Comparison of ENCODE assay signal across 9 mouse cellular contexts in genomic region chr5:110874711-110875110, GRCm38 (mm10). TPM values are rescaled to one million over a fixed set of nuclear protein-coding genes. Genes with fewer than 3 reads are reported as not detected.
DNase-seq lines count a peak whose midpoint lies in the region; ATAC-seq and TF ChIP-seq lines count a peak whose summit lies in the region.
"Had no signal": no experiment of that assay in that cellular context is flagged by ENCODE, and none has a peak within 500 bp of the region (broad histone marks: within the 10 kb centered on the region; RNA-seq: fewer than 3 reads in every experiment).

No protein-coding gene starts in this region.

- no peak overlapping the region for H3K9ac ChIP-seq in forebrain, embryonic 11.5 days (ENCODE audit: low read length)
- H3K9ac ChIP-seq in forebrain, embryonic 12.5 days: no peak overlapping the region
- H3K9ac ChIP-seq in hindbrain, embryonic 14.5 days: no peak overlapping the region
- H3K9ac ChIP-seq in limb, embryonic 14.5 days (ENCODE audit: low read depth, low read length, severe bottlenecking): no peak overlapping the region

- 0 out of 2 replicates have a peak, but pooled peaks cover 2% of the 10 kb centered on the region for H3K4me1 ChIP-seq in forebrain, embryonic 11.5 days (replicated peaks; ENCODE audit: control insufficient read depth, insufficient read depth, low read length)
- H3K4me1 ChIP-seq in forebrain, embryonic 12.5 days: peaks cover 15% of the 10 kb centered on the region
- H3K4me1 ChIP-seq in hindbrain, embryonic 14.5 days (replicated peaks; ENCODE audit: control insufficient read depth, insufficient read depth, low read length): peaks cover 10% of the 10 kb centered on the region
- H3K4me1 ChIP-seq in hindbrain, embryonic 10.5 days (replicated peaks): peaks cover 10% of the 10 kb centered on the region
- peaks cover 10% of the 10 kb centered on the region for H3K4me1 ChIP-seq in limb, embryonic 14.5 days (ENCODE audit: control insufficient read depth, insufficient read depth, low read length)

- H3K27ac ChIP-seq in forebrain, embryonic 11.5 days (ENCODE audit: low read depth, low read length): no peak overlapping the region
- H3K27ac ChIP-seq in forebrain, embryonic 12.5 days: no peak overlapping the region
- H3K27ac ChIP-seq in hindbrain, embryonic 14.5 days: no peak overlapping the region
- no peak overlapping the region for H3K27ac ChIP-seq in hindbrain, embryonic 10.5 days
- no peak overlapping the region; the same call in 1 of the 2 replicates for H3K27ac ChIP-seq in limb, embryonic 14.5 days (replicated peaks; ENCODE audit: low read depth, low read length)
- H3K27ac ChIP-seq: macrophage had no signal

- no peak for TF ChIP-seq POLR2A in limb, embryonic 14.5 days (IDR thresholded peaks at IDR 0.05; ENCODE audit: borderline replicate concordance, extremely low read depth, insufficient read depth, insufficient read length)

- ATAC-seq in forebrain, embryonic 11.5 days (replicated peaks; ENCODE audit: low FRiP score): no peak
- ATAC-seq in forebrain, embryonic 12.5 days (ENCODE audit: low FRiP score): no peak
- no peak for ATAC-seq in hindbrain, embryonic 14.5 days (ENCODE audit: low FRiP score)
- peak; percentile 58; the same call in 1 of the 2 replicates for ATAC-seq in limb, embryonic 14.5 days (ENCODE audit: low FRiP score, low read depth)

- peak; percentile 69 for DNase-seq in forebrain, embryonic 11.5 days (ENCODE audit: low spot score)
- peak; percentile 61 for DNase-seq in hindbrain, embryonic 14.5 days (ENCODE audit: low spot score)
- DNase-seq in hindbrain, embryonic 10.5 days (ENCODE audit: low spot score): no peak
- peak; percentile 52 to 60 for DNase-seq in right cerebral cortex, postnatal 10 days (ENCODE audit: low spot score in 2 of 2)
- DNase-seq in right cerebral cortex, adult 2 months (ENCODE audit: low spot score in 2 of 2): no peak
- peak; percentile 67 for DNase-seq in limb, embryonic 14.5 days (ENCODE audit: low spot score)
- no peak for DNase-seq in thymus, postnatal 14 days

- H3K4me2 ChIP-seq in forebrain, embryonic 11.5 days (ENCODE audit: low read depth, low read length, severe bottlenecking): no peak overlapping the region
- H3K4me2 ChIP-seq in forebrain, embryonic 12.5 days: no peak overlapping the region
- H3K4me2 ChIP-seq in hindbrain, embryonic 14.5 days (replicated peaks): no peak overlapping the region
- H3K4me2 ChIP-seq in limb, embryonic 14.5 days (replicated peaks; ENCODE audit: low read depth, low read length, severe bottlenecking): no peak overlapping the region

- no peaks in the 10 kb centered on the region for H3K9me3 ChIP-seq in forebrain, embryonic 11.5 days (ENCODE audit: control insufficient read depth, low read length)
- H3K9me3 ChIP-seq in forebrain, embryonic 12.5 days: no peaks in the 10 kb centered on the region
- H3K9me3 ChIP-seq in hindbrain, embryonic 14.5 days (ENCODE audit: control insufficient read depth, low read length): no peaks in the 10 kb centered on the region
- H3K9me3 ChIP-seq in hindbrain, embryonic 10.5 days: no peaks in the 10 kb centered on the region
- no peaks in the 10 kb centered on the region for H3K9me3 ChIP-seq in limb, embryonic 14.5 days (ENCODE audit: control insufficient read depth, low read length)

- H3K4me3 ChIP-seq in forebrain, embryonic 11.5 days (ENCODE audit: low read depth, low read length): no peak overlapping the region
- H3K4me3 ChIP-seq in forebrain, embryonic 12.5 days (replicated peaks): no peak overlapping the region
- no peak overlapping the region for H3K4me3 ChIP-seq in hindbrain, embryonic 14.5 days (replicated peaks; ENCODE audit: low read length)
- H3K4me3 ChIP-seq in hindbrain, embryonic 10.5 days: no peak overlapping the region
- H3K4me3 ChIP-seq in limb, embryonic 14.5 days (replicated peaks; ENCODE audit: low read length): no peak overlapping the region

- H3K36me3 ChIP-seq in forebrain, embryonic 11.5 days (ENCODE audit: control insufficient read depth, insufficient read depth, low read length): no peaks in the 10 kb centered on the region
- peaks cover 15% of the 10 kb centered on the region for H3K36me3 ChIP-seq in forebrain, embryonic 12.5 days (replicated peaks)
- no peaks in the 10 kb centered on the region for H3K36me3 ChIP-seq in hindbrain, embryonic 14.5 days (replicated peaks; ENCODE audit: control insufficient read depth, insufficient read depth)
- peaks cover 55% of the 10 kb centered on the region for H3K36me3 ChIP-seq in hindbrain, embryonic 10.5 days
- H3K36me3 ChIP-seq in limb, embryonic 14.5 days (ENCODE audit: control insufficient read depth, insufficient read depth, low read length): no peaks in the 10 kb centered on the region

- H3K27me3 ChIP-seq in forebrain, embryonic 11.5 days (ENCODE audit: control insufficient read depth, insufficient read depth, low read length): no peaks in the 10 kb centered on the region
- H3K27me3 ChIP-seq in forebrain, embryonic 12.5 days: no peaks in the 10 kb centered on the region
- no peaks in the 10 kb centered on the region for H3K27me3 ChIP-seq in hindbrain, embryonic 14.5 days (ENCODE audit: control insufficient read depth, insufficient read depth, low read length)
- no peaks in the 10 kb centered on the region for H3K27me3 ChIP-seq in hindbrain, embryonic 10.5 days (ENCODE audit: insufficient read depth, poor library complexity, severe bottlenecking)
- H3K27me3 ChIP-seq in limb, embryonic 14.5 days (ENCODE audit: control insufficient read depth, insufficient read depth, low read length): no peaks in the 10 kb centered on the region

RNA-seq across cellular contexts. Expression of gene Ttc28, which starts 4.9 kb away (rescaled TPM):
- 17.0 and 19.9 TPM in 2 replicates for polyA plus RNA-seq in forebrain, embryonic 11.5 days (2014; fragmentation: Nextera tagmentation; extraction: Ambion mirVana)
- polyA plus RNA-seq in forebrain, embryonic 12.5 days (2016; fragmentation: Nextera tagmentation; extraction: Ambion mirVana): 22.5 and 23.1 TPM in 2 replicates
- polyA plus RNA-seq in hindbrain, embryonic 14.5 days (2014; fragmentation: Nextera tagmentation; extraction: Ambion mirVana): 27.3 and 30.0 TPM in 2 replicates
- 10.9 and 14.5 TPM in 2 replicates for polyA plus RNA-seq in hindbrain, embryonic 10.5 days (2016; fragmentation: Nextera tagmentation; extraction: Ambion mirVana)
- 16.3 and 19.7 TPM in 2 replicates for polyA plus RNA-seq in limb, embryonic 14.5 days (2012; rRNA removed)
- 19.9 and 25.9 TPM in 2 replicates for polyA plus RNA-seq in limb, embryonic 14.5 days (2014; fragmentation: Nextera tagmentation; extraction: Ambion mirVana)

RNA-seq across cellular contexts. Expression of gene Chek2, which starts 34.9 kb away (rescaled TPM):
- 38.2 and 45.6 TPM in 2 replicates for polyA plus RNA-seq in forebrain, embryonic 11.5 days (2014; fragmentation: Nextera tagmentation; extraction: Ambion mirVana)
- polyA plus RNA-seq in forebrain, embryonic 12.5 days (2016; fragmentation: Nextera tagmentation; extraction: Ambion mirVana): 29.2 and 34.5 TPM in 2 replicates
- polyA plus RNA-seq in hindbrain, embryonic 14.5 days (2014; fragmentation: Nextera tagmentation; extraction: Ambion mirVana): 5.4 and 5.9 TPM in 2 replicates
- polyA plus RNA-seq in hindbrain, embryonic 10.5 days (2016; fragmentation: Nextera tagmentation; extraction: Ambion mirVana): 31.0 and 43.8 TPM in 2 replicates
- 15.2 and 18.1 TPM in 2 replicates for polyA plus RNA-seq in limb, embryonic 14.5 days (2012; rRNA removed)
- polyA plus RNA-seq in limb, embryonic 14.5 days (2014; fragmentation: Nextera tagmentation; extraction: Ambion mirVana): 15.5 and 16.2 TPM in 2 replicates

RNA-seq across cellular contexts. Expression of gene Hscb, which starts 35.1 kb away (rescaled TPM):
- 18.6 TPM in 2 replicates for polyA plus RNA-seq in forebrain, embryonic 11.5 days (2014; fragmentation: Nextera tagmentation; extraction: Ambion mirVana)
- 19.4 and 20.6 TPM in 2 replicates for polyA plus RNA-seq in forebrain, embryonic 12.5 days (2016; fragmentation: Nextera tagmentation; extraction: Ambion mirVana)
- polyA plus RNA-seq in hindbrain, embryonic 14.5 days (2014; fragmentation: Nextera tagmentation; extraction: Ambion mirVana): 7.8 and 10.3 TPM in 2 replicates
- 22.8 and 23.0 TPM in 2 replicates for polyA plus RNA-seq in hindbrain, embryonic 10.5 days (2016; fragmentation: Nextera tagmentation; extraction: Ambion mirVana)
- 19.2 and 19.3 TPM in 2 replicates for polyA plus RNA-seq in limb, embryonic 14.5 days (2012; rRNA removed)
- polyA plus RNA-seq in limb, embryonic 14.5 days (2014; fragmentation: Nextera tagmentation; extraction: Ambion mirVana): 19.4 and 23.9 TPM in 2 replicates

Comparison
In these comparisons a context has a peak if more than half of its experiments do, and no peak if none do; other contexts are left out.
1. DNase-seq: peak in forebrain, embryonic 11.5 days (single experiment), hindbrain, embryonic 14.5 days (single experiment), right cerebral cortex, postnatal 10 days (2 of 2) and limb, embryonic 14.5 days (single experiment); none in hindbrain, embryonic 10.5 days (single experiment), right cerebral cortex, adult 2 months (0 of 2) and thymus, postnatal 14 days (single experiment).